Mouse (Mus musculus): ENCODE data around the gene Pinlyp.
A peak's percentile ranks its signal among the peaks of the same experiment; 100 is the strongest.

- TF ChIP-seq CTCF (IDR thresholded peaks at IDR 0.05; ENCODE audit: control insufficient read depth, insufficient read depth, insufficient replicate concordance, low read depth, low read length) = peak; percentile 46; the same call in 1 of the 2 replicates
- TF ChIP-seq POLR2A (IDR thresholded peaks at IDR 0.05; ENCODE audit: control insufficient read depth, low read depth, low read length) = no peak
Measured at GRCm38 (mm10) chr7:24500929-24501328, 45.0 kb downstream of the Pinlyp start.
